Comparison of ENCODE assay signal across 8 mouse cellular contexts in the genomic region with DNA sequence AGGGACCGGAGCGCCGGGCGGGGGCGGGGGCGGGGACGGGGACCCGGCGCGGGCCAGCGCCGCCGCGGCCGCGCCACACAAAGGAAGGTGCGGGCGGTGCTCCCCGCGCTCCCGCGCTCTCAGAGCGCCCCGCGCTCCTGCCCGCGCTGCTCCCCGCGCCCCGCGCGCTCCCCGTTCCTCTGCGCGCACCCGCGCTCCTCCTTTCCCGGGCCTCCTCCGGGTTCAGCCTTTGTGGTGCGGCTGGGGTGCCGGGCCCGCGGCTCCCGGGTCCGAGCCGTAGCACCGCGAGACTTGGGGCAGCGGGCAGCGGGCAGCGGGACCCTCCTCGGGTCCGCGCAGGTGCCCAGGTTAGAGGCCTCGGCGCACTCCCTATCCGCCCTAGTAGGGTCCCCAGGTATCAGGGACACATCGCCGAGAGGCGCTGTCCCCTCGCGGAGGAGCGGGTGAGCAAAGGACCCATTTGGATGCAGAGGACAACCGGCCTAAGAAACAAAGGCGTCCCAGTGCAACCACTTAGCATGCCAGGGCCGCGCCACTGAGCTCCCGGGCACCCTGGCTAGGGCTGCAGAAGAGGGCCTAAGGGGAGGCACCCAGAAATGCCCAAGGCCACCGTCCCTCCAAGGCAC. TPM values are rescaled to one million over a fixed set of nuclear protein-coding genes. Genes with fewer than 3 reads are reported as not detected.
DNase-seq lines count a peak whose midpoint lies in the region; ATAC-seq and TF ChIP-seq lines count a peak whose summit lies in the region.

A gene (minus strand): TSS at position 281 of the 626 bp plus-strand sequence.

- no peak within 1 kb of the TSS for H3K27ac ChIP-seq in heart, adult 2 months
- H3K27ac ChIP-seq in kidney, embryonic 16.5 days (ENCODE audit: low read length), result peak within 1 kb of the TSS; percentile 88
- H3K27ac ChIP-seq in olfactory bulb, adult 2 months (ENCODE audit: insufficient read depth, low read depth, low read length), result peak within 1 kb of the TSS; percentile 60

- no peak for DNase-seq in heart, adult 2 months
- no peak for DNase-seq in heart, adult 9 months (ENCODE audit: low spot score in 2 of 2)
- DNase-seq in cerebellum, postnatal 10 days, result peak; percentile 86 to 89
- peak; percentile 59 to 60 for DNase-seq in frontal cortex, postnatal 14 days (ENCODE audit: low spot score in 2 of 2)
- peak; percentile 8 for DNase-seq in liver
- no peak for DNase-seq in urinary bladder, postnatal 25 days (ENCODE audit: low spot score)

- TF ChIP-seq POLR2A in heart, adult 2 months (IDR thresholded peaks at IDR 0.05; ENCODE audit: insufficient read depth, low read depth, low read length), result no peak
- peak; percentile 30; the same call in 1 of the 2 replicates for TF ChIP-seq POLR2A in olfactory bulb, adult 2 months (IDR thresholded peaks at IDR 0.05; ENCODE audit: insufficient read depth, low read depth, low read length)

- peak within 1 kb of the TSS; percentile 30 for H3K4me3 ChIP-seq in heart, adult 2 months
- peak within 1 kb of the TSS; percentile 75 for H3K4me3 ChIP-seq in kidney, embryonic 16.5 days (ENCODE audit: low read length)
- H3K4me3 ChIP-seq in olfactory bulb, adult 2 months (ENCODE audit: insufficient read depth, low read depth, low read length), result peak within 1 kb of the TSS; percentile 57

- peak within 1 kb of the TSS; percentile 37; the same call in 1 of the 2 replicates for H3K9ac ChIP-seq in heart, adult 2 months (ENCODE audit: low read depth, low read length)
- H3K9ac ChIP-seq in kidney, embryonic 16.5 days (replicated peaks; ENCODE audit: low read length), result peak within 1 kb of the TSS; percentile 93

- no peaks in the 10 kb centered on the region for H3K9me3 ChIP-seq in kidney, embryonic 16.5 days (ENCODE audit: low read length)

- peak; percentile 78 for ATAC-seq in kidney, embryonic 16.5 days (ENCODE audit: low FRiP score, low TSS enrichment)

- no peaks in the 10 kb centered on the region for H3K4me1 ChIP-seq in heart, adult 2 months (ENCODE audit: control insufficient read depth, insufficient read depth, low read length)
- peaks cover 24% of the 10 kb centered on the region for H3K4me1 ChIP-seq in kidney, embryonic 16.5 days (ENCODE audit: insufficient read depth, low read length)
- H3K4me1 ChIP-seq in olfactory bulb, adult 2 months (ENCODE audit: control insufficient read depth, insufficient read depth, low read length), result peaks cover 5% of the 10 kb centered on the region

- 2% methylated on average over 60 of the region's 69 CpGs for WGBS in heart, adult 2 months
- WGBS in kidney, embryonic 16.5 days, result 2% methylated on average over 43 of the region's 69 CpGs
- under 1% methylated on average over 65 of the region's 69 CpGs for WGBS in olfactory bulb, adult 2 months

- H3K79me2 ChIP-seq in heart, adult 2 months (replicated peaks; ENCODE audit: control insufficient read depth, insufficient read depth, low read length), result no peaks in the 10 kb centered on the region

- no peaks in the 10 kb centered on the region for H3K36me3 ChIP-seq in heart, adult 2 months (ENCODE audit: control insufficient read depth, insufficient read depth, low read length)
- no peaks in the 10 kb centered on the region for H3K36me3 ChIP-seq in kidney, embryonic 16.5 days (ENCODE audit: insufficient read depth, low read length)

- no peak for TF ChIP-seq EP300 in heart, adult 2 months (IDR thresholded peaks at IDR 0.05; ENCODE audit: insufficient read depth, low read depth, low read length)

- no peak for TF ChIP-seq CTCF in heart, adult 2 months (IDR thresholded peaks at IDR 0.05)
- 0 out of 2 replicates have a peak, but pooled peaks have one; percentile 8 for TF ChIP-seq CTCF in olfactory bulb, adult 2 months (IDR thresholded peaks at IDR 0.05; ENCODE audit: insufficient read depth, low read depth, low read length)

- intact Hi-C loops in heart, adult 2 months (cut with DNase I), result no loop called here

- H3K27me3 ChIP-seq in heart, adult 2 months (ENCODE audit: control insufficient read depth, insufficient read depth, low read length), result peaks cover 21% of the 10 kb centered on the region
- H3K27me3 ChIP-seq in kidney, embryonic 16.5 days (ENCODE audit: insufficient read depth, low read length), result no peaks in the 10 kb centered on the region; the same call in 1 of the 2 replicates

- H3K4me2 ChIP-seq in kidney, embryonic 16.5 days (replicated peaks; ENCODE audit: low read depth, low read length), result peak within 1 kb of the TSS; percentile 89

RNA-seq across cellular contexts. Expression of the gene that starts here (rescaled TPM):
- total RNA-seq in heart, adult 2 months (2021), result under 1 TPM; 0.34 to 0.91 TPM
- 0.18 and 0.70 TPM in 2 replicates for polyA plus RNA-seq in heart, adult 2 months (2012; rRNA removed)
- 10.8 and 10.9 TPM in 2 replicates for polyA plus RNA-seq in kidney, embryonic 16.5 days (2015; fragmentation: Nextera tagmentation; extraction: Ambion mirVana)
- polyA plus RNA-seq in olfactory bulb, adult 2 months (2012; ENCODE audit: insufficient read depth, insufficient read length, low replicate concordance, missing spikeins), result not detected in 2 replicates

Comparison
In these comparisons a context has a peak if more than half of its experiments do, and no peak if none do; other contexts are left out.
1. DNase-seq: peak in cerebellum, postnatal 10 days (2 of 2), frontal cortex, postnatal 14 days (2 of 2) and liver (single experiment); none in heart, adult 2 months (0 of 2), heart, adult 9 months (0 of 2) and urinary bladder, postnatal 25 days (single experiment).
2. Peak in every context shown above with its lines, with median percentiles within 50 percentile points of each other: H3K4me3 ChIP-seq.